Mouse (Mus musculus) kidney, adult 2 months (tissue): ENCODE data around the gene Commd8.

Source experiments
- CTCF ChIP-seq: fragments of 200-500 bp; conservative IDR thresholded peaks from 2 replicates; pipeline ENCODE4 v1.5.1; 2011; ENCODE audit warnings: low read depth, mild to moderate bottlenecking, control low read depth, low read length, moderate library complexity, mixed read lengths; ENCODE audit not compliant: insufficient read depth, insufficient read length
- POLR2A ChIP-seq: fragments of 200-500 bp; IDR thresholded peaks from one replicate; pipeline ENCODE4 v1.6.1; 2011; ENCODE audit warnings: low read depth, low read length, control low read depth

- TF ChIP-seq CTCF (no peak), POLR2A (no peak)
Observed at GRCm38 (mm10) chr5:72204507-72204906, 36.5 kb upstream of the Commd8 start.
